Mouse (Mus musculus) testis, postnatal 10 days (tissue): ENCODE data around the gene Rsph10b.

Experiments used
- DNase-seq: peaks from one replicate; pipeline ENCODE4 v3.0.0; 2021; ENCODE audit warnings: low spot score

Gene Rsph10b

DNA sequence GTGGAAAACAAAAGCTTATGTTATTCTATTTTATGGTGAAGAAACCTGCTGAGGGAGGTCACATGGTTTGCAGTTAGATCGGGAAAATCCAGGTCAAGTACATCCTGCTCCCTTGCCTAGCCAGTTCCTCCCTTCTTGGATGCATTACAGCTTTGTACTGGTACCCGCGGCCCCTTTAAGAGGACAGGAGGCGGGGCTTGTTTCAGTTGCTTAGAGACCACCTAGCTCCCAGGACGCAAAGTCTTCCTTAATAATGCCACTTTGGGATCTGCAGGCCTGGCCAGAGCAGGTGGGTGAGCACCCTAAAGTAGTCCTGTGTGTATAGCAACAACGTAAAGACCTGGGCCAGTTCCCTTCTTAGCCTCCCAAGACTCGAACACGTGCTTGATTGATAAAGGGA is at the start of gene Rsph10b:
Gene Rsph10b (plus strand): TSS at position 205 of the 400 bp plus-strand sequence.
- DNase-seq = peak; percentile 52

DNA sequence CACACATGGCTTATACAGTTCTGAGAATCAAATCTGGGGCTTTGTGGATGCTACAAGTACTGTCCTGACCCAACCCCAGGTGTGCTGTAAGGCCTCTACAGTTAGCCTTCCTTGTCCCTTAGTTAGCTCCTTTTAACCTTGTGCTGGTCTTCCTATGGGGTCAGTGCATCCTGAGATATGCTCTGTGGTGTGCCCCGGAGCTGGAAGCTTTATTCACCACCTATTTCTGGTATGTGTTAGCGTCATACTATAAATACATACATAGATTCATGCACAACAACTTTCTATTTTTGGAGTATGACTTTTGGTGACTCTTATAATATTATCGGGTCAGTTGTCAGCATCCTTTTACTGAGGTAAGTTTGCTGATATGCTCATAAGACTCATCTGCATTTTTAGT is 47.6 kb upstream of the Rsph10b start:
- DNase-seq = no peak

DNA sequence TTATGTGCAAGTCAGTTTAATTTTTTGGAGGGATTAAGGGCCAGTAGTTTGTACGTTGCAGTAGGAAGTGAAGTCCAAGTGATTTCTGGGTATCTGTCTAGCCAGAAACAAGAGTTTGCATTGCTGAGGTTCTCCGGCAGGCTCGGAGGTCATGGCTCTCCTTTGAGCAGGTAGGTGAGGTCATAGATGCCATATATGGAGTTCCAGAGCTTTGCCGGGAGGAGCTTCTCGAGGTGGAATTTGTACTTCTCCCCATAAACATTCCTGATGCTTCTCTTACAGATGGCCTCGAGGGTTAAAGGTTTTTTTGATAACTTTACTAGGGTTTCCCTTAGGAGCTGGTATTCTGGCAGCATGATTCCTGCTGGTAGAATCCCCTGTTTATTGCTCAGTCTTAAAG is 42.1 kb upstream of the Rsph10b start:
- no peak for DNase-seq

DNA sequence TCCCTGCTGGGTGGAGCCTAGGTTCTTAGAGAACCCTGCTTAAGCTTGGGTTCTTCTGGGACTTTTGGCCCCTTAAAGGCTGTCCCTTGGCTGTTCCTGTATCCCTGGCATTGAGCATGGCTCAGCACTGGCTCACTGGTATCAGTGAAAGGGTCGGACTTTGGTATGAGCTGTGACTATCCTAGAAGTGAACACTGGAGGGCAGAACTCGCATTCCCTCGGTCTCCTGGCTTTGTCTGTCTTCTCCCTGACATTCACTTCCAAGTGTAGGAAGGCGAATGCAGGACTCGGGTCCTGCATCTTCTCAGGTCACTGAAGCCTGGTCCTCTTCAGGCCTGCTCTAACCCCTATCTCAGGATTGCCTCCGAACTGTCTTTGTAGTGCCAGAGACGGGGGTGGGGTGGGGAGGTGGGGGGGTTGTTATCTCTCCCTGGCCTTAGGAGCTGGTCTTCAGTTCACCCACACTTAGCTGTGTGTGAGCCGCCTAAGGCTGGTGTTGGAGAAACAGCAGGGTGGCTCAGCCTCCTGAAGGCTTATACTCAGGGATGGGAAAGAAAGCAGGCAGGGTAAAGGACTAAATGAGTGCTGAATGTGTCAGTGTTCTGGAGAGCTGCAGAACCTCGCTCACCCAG is 40.5 kb upstream of the Rsph10b start:
- no peak for DNase-seq

DNA sequence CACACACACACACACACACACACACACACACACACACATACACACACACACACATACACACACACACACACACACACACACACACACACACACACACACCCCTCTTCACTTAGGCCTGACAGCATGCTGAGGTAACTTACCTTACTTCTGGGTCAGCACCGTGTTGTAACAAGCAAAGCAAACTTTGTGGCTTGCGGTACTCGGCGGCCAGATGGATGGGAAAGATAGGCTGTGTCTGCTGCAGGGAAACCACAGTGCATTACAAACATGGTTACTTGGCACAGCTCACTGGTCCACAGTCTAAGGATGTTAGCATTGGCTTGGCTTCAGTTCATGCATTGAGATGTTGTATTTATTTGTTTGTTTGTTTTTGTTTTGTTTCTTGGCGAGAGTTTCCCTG is 39.4 kb upstream of the Rsph10b start:
- no peak for DNase-seq

DNA sequence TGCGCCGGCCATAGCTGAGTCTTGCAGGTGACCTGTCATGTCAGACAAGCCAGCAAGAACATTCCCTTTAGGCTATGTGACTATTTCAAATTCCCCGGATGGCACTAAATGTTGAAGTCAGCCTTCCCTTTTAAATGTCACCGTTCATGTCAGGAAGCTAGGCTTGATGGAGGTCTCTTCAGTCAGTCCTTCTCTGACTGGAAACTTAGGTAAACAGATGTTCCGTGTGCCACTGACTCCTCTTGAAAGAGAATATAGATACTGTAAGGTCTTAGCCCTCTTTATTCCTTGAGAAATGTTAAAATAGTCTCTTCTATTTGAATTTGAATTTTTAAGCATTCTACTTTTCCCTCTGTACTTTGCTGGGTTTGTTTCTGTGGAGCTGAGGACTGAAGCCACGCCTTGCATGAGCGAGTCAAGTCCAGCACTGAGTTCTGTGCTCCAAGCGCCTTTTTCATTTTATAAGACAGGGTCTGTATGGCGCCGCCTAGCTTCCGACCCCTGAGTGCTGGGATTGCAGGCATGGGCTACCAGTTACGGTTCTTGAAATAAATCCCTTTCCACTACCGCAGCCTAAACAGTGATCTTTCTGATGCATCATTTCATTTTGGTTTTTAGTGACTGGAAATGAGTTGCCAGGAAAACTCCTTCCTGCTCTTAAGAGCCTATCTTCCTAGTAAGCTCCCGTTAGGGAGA is 35.1 kb upstream of the Rsph10b start, which contains the start of gene Ankrd61:
Gene Ankrd61 (minus strand): TSS at position 51 of the 696 bp plus-strand sequence.
- DNase-seq = no peak

DNA sequence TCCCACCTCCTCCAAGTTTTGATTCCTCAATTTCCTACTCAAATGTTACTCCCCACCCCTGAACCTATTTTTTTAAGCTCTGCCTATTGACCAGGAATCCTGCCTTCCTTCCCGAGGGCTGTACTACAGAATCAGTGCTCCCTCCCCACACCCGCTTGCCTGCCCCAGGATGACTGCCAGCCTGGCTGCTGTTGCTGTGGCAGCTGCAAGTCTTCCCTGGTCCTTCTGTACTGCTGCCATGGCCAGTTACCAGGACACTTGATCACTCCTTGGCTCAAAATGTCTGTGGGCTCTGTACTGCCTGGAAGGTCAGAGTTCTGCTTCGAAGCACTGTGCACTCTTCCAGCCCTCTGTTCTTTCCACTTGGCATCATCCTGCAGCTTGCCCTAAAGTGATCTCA is 30.7 kb upstream of the Rsph10b start:
- no peak for DNase-seq

DNA sequence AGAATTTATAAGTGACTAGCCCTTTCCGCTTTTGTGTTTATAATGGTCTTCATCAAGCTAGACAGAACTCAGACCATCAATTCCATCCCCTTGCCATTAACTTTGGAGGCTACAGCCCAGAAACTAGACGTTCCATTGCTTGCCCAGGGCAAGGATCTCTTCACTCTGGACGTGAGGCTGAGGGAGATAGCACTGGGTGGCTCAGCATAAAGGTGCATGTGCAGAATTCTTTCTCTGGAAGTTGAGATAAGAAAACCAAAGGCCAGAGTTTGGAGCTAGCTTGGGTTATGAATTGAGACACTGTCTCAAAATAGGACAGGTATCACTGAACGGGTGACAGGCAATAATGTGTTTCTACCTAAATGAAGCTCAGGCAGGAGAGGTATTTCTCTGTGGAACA is 29.0 kb upstream of the Rsph10b start:
- DNase-seq = no peak

DNA sequence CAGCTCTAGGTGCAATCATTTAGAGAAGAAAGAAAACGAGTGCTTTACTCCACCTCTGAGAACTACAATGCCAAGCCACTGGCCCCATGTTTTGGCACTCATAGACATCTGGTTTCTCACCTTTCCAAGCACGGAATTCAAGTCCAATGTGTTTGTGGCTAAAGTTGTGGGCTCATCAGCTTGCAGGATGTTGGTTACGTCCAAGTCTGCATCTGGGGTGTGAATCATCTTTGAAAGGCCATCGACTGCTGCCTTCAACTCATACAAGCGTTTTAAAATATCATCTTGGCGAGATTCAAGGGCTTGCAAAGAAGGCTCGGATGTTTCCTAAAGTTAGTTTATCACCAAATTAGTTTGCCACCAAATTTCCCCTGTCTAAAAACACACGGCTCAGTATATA is 26.4 kb upstream of the Rsph10b start:
- DNase-seq = no peak

DNA sequence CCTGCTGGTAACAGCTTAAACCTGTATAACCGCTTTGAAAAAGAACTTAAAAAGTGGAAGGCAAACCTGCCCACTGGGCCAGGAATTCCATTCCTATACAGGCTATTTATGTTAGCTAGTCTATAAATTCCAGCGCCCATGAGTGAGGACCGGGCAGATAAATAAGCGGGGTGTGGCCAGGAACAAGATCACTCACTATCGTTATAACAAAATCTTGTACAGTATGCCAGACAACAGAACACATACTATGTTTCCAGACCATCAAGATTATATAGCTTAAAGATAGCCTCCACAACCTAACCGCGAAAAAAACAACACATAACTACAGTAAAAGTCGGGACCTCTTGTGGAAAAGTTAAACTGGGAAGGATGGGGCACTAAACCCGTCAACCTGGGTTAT is 23.9 kb upstream of the Rsph10b start:
- DNase-seq = no peak

DNA sequence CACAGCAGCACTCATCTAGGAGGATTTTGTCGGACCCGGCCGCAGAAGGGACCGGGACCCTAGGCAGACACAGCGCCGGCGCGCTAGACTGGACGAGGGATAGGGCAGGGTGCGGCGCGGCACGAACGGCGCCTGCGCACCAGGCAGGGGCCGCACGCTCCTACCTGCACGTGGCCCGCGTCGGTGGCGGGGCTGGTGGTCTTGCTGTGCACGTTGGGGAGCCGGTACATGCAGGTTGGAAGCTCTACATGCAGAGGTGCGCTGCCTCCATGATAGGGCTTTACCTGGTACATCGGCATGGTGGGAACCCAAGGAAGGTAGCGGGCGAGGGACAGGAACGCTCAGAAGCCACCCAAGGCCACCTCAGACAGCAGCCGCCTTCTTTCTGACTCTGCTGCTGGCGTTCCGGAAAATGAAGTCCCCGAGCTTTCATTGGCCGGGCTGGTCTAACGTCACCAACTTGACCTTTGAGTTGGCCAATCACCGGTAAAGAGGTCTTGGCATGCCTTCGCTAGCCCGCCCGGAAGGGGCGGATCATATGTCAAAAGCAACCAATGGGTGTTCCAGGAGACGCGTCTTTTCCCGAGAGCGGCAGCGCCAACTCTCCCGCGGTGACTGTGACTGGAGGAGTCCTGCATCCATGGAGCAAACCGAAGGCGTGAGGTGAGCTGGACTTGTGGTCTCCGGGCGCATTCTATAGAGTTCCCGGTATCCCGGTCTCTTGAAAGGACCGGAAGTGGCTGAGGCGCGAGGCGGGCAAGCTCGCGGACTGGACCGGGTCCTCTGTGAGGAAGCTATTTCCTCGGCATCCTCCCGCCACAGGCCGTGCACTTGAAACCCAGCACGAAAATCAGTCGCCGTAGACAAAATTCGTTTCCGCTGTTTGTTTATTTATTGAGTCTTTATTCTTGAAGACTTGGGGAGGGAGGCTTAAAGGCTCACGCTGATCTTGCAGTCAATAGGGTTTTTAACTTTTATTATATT is 23.1 kb upstream of the Rsph10b start, which contains the start of the genes Aimp2 and Pms2:
Gene Aimp2 (minus strand): TSS at position 431 of the 984 bp plus-strand sequence.
Gene Pms2 (plus strand): TSS at position 548 of the 984 bp plus-strand sequence.
- peak; percentile 91 for DNase-seq

DNA sequence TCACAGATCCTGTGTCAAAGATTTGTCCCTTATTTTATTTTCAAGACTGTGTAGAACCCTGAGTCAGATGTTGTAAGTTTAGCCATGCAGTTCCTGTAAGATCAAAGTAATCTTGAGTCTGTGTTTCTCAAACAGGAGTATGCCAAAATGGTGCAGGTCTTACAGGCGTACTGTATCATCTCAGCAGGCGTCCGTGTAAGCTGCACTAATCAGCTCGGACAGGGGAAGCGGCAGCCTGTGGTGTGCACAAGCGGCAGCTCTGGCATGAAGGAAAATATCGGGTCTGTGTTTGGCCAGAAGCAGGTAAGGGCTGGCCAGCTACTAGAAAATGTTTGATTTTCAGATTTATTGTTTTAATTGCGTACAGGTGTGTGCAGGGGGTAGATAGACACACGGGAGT is 16.6 kb upstream of the Rsph10b start:
- no peak for DNase-seq

DNA sequence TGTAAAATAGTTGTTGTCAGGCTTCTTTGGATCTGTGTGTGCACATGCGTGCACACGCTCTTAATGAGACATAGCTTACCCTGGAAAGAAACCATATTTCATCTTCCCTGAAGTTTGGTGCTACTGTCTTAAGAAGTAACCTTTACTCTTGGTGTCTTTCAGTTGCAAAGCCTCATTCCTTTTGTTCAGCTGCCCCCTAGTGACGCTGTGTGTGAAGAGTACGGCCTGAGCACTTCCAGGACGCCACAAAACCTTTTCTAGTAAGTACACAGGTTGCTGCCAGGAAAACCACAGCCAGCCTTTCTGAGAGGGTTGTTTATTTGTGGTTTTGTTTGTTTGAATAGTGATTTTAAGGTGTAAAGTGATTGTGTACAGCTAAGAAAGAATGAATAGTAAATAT is 15.4 kb upstream of the Rsph10b start:
- DNase-seq = peak; percentile 71

DNA sequence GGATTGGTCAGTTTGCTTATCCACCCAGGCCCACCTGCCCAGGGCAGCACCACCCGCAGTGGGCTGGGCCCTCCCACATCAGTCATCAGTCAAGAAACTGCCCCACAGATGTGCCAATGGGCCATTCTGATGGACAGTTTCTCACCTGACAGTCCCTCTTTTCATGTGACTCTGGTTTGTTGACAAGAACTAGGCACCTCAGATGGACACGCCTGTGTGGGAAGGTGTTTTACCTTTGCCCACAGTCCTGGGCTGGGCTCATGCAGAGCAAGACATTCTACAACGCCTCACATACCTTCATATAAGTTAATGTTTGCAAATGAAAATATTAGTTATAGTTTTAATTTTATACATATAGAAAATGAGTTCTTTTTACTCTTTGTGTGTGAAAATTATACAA is 14.7 kb upstream of the Rsph10b start:
- no peak for DNase-seq

DNA sequence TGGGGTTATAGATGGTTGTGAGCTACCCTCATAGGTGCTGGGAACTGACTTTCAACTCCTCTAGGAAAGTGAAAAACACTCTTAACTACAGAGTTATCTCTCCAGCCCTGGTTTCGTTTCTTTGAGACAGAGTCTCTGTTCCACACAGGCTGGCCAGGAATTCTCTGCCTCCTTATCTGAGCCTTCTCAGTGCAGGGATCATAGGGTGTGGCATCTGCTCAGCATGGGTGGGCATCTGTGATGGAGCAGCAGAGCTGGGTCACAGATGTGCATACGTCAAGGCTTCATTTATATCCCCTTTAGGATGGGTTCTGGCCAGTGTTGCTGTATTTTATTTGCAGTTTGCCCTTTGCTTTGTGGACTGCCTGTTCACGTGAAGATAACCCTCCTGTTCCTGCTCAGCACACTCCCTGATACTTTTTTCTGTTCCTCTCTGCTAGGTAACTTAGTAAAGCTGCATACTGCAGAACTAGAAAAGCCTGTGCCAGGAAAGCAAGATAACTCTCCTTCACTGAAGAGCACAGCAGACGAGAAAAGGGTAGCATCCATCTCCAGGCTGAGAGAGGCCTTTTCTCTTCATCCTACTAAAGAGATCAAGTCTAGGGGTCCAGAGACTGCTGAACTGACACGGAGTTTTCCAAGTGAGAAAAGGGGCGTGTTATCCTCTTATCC is 7.9 kb upstream of the Rsph10b start:
- DNase-seq = no peak

DNA sequence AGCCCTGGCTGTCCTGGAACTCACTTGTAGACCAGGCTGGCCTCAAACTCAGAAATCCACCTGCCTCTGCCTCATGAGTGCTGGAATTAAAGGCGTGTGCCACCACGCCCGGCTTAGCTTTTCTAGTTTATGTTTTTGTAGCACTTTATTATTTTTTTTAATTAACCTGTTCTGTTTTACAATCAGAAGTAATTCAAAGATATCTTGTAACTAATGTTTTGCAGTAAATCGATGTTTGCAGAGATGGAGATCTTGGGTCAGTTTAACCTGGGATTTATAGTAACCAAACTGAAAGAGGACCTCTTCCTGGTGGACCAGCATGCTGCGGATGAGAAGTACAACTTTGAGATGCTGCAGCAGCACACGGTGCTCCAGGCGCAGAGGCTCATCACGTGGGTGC is 5.0 kb upstream of the Rsph10b start, which contains the start of gene Gm42421:
Gene Gm42421 (plus strand): TSS at position 301 of the 400 bp plus-strand sequence.
- no peak for DNase-seq

DNA sequence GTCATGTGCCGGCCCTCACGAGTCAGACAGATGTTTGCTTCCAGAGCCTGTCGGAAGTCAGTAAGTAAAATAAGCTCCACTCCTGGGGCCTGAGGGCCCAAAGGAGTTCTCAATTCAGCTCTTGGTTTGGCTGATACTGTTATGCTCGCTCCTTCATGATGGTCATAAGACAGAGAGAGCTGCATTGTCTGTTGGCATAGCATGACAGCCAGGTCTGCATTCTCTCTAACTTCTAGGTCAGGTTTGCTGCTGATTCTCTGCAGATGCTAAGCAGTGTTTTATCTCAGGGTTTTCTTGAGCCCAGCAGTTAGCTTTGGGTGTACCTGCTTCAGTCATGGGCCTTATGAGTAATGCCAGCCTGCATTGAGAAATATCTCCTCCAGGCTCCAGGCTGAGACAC is 3.5 kb upstream of the Rsph10b start:
- no peak for DNase-seq

DNA sequence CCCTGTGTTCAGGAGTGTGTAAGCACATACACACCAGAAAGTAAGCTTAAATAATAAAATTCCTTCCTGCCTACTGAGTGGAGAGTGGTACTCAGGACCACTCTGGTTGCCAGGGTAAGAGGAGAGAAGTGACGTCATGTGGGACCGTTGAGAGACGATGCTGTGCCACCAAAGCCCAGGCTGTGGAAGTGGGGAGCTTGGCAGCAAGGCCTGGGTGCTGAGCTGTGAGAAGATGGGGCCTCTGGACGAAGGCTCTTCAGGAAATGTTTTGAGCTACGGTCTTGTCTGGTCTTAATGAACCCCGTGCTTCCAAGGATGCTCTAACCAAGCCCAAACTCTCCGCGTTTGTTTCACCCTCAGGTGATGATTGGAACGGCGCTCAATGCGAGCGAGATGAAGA is 2.2 kb upstream of the Rsph10b start:
- DNase-seq = no peak

DNA sequence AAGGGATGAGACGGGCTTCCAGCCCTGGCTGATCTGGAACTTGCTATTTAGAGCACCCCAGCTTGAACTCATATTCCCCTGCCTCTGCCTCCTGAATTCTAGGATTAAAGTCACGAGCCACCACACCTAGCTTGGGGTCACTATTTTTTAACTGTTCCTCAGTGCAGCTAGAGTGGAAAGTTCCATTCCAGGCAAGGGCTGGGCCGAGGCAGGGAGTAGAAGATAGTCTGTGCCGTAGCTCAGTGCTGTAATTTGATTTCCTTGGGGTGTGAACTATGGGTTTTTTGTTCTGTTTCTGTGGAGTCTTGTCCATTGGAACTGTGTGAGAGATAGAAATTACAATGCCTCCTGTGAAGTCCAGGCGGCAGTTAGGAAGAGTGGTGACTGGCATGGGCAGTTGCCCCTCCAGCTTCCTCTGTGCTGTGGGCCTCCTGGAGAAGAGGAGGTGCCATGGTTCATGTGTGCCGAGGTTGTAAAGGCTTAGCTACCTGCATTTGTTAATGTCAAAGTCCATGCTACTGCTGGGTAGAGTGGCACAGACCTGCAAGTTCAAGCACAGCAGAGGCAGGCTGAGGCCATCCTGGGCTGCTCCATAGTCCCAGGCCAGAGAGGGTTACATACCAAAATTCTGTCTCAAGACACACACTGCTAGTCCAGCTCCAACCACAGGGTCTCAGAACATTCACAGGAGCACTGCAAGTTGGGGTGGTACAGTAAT is 813 bp upstream of the Rsph10b start:
- no peak for DNase-seq

DNA sequence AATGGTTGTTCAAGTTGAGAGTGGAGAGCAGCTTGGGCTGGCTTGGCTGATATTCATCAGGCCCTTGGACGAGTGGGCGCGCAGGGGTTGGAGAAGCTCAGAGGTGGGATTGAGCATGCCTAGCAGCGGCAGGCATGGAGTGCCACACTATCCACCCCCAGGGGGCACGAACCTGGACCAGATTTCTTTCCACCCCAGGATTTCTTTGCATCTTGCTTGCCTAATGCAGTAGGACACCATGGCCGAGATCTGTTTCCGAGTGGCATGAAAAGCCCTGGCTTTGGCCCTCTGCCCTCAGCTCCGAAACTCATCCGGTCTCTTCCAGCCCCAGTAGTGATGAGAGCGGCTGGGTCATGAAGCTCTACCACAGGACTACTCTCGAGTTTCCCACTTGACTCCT is 579 bp downstream of the Rsph10b start:
- DNase-seq = no peak

DNA sequence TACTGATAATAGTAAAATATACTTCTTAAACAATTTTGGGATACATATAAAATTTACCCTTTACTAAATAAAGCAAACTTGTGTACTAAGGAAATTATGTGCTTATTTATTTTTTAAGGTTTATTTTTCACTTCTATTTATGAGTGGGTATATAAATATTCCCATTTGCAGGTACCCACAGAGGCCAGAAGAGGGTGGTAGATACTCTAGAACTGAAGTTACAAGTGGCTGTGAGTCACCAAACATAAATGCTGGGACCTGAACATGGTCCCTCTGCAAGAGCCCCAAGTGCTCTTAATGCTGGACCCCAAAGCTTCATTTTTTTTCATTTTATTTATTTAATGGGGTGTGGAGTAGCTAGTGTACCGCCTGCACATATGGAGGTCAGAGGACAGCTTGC is 1.0 kb downstream of the Rsph10b start:
- DNase-seq = no peak
